Mouse (Mus musculus) lung, embryonic 16.5 days (tissue): Measurements from ENCODE around the gene Spcs3. TPM values are rescaled to one million over a fixed set of nuclear protein-coding genes. Genes with fewer than 3 reads are reported as not detected.
A peak's percentile ranks its signal among the peaks of the same experiment; 100 is the strongest.
"Not testable (repeated sequence)": the region's sequence is repeated elsewhere in the genome, so short reads cannot be mapped to it uniquely, and the experiment has no call there.

ENCODE experiments used
- ATAC-seq: fragments of 200-750 bp; cut with Nextera tagmentation; 2 replicates; pipeline ENCODE4 v1.8.0; 2017; ENCODE audit warnings: low read depth, mild to moderate bottlenecking, moderate library complexity
- H3K27ac ChIP-seq: fragments of 300-500 bp; sonication (generic); 2 replicates; pipeline ENCODE4 v1.5.1; 2014; ENCODE audit warnings: mild to moderate bottlenecking, control low read depth, low read length
- H3K27me3 ChIP-seq: fragments of 300-500 bp; sonication (generic); 2 replicates; pipeline ENCODE4 v1.6.1; 2014; ENCODE audit warnings: low read depth, low read length, mixed read lengths; ENCODE audit not compliant: control insufficient read depth, insufficient read depth
- H3K36me3 ChIP-seq: fragments of 300-500 bp; sonication (generic); 2 replicates; pipeline ENCODE4 v1.6.1; 2014; ENCODE audit warnings: low read length; ENCODE audit not compliant: control insufficient read depth, insufficient read depth
- H3K4me1 ChIP-seq: fragments of 300-500 bp; sonication (generic); replicated peaks from 2 replicates; pipeline ENCODE4 v1.6.1; 2014; ENCODE audit warnings: low read length, mixed read lengths; ENCODE audit not compliant: control insufficient read depth, insufficient read depth
- H3K4me2 ChIP-seq: fragments of 300-500 bp; sonication (generic); 2 replicates; pipeline ENCODE4 v1.6.1; 2014; ENCODE audit warnings: low read depth, low read length, control low read depth
- H3K4me3 ChIP-seq: fragments of 300-500 bp; sonication (generic); 2 replicates; pipeline ENCODE4 v1.5.1; 2014; ENCODE audit warnings: mild to moderate bottlenecking, low read length, control low read depth
- H3K9ac ChIP-seq: fragments of 300-500 bp; sonication (generic); 2 replicates; pipeline ENCODE4 v1.6.1; 2014; ENCODE audit warnings: low read length, control low read depth
- H3K9me3 ChIP-seq: fragments of 300-500 bp; sonication (generic); 2 replicates; pipeline ENCODE4 v1.6.1; 2016; ENCODE audit warnings: low read length; ENCODE audit not compliant: control insufficient read depth
- WGBS: fragments of 180-500 bp; shearing (Covaris S2); extraction: QIAGEN DNeasy Blood & Tissue Kit; methylation state at CpG from one replicate; pipeline ENCODE4 v1.1.7; 2014; 5-methylcytosine and 5-hydroxymethylcytosine counted together
- polyA plus RNA-seq: library from polyadenylated mRNA; unstranded; fragments of >200 nt; fragmentation: Nextera tagmentation; extraction: Ambion mirVana; gene quantifications from 2 replicates; pipeline ENCODE4 v1.2.1, GENCODE M21; 2015

Spcs3 gene
- polyA plus RNA-seq, 1 experiment from 2014 or later = 86.8 TPM

- not testable (repeated sequence) for H3K4me1 ChIP-seq, H3K4me2 ChIP-seq, H3K4me3 ChIP-seq, H3K9ac ChIP-seq, H3K27me3 ChIP-seq, H3K9me3 ChIP-seq, ATAC-seq, H3K27ac ChIP-seq, H3K36me3 ChIP-seq
- 81% methylated on average over 4 of the region's 5 CpGs for WGBS
These were observed 17.6 kb downstream of the Spcs3 start for GRCm38 (mm10) chr8:54512200-54512599.

GRCm38 (mm10) chr8:54511791-54512190, 18.0 kb downstream of the Spcs3 start:
- Histone ChIP-seq H3K27ac (no peak overlapping the region), H3K4me1 (peaks cover 3% of the 10 kb centered on the region; the same call in 1 of the 2 replicates), H3K9me3 (no peaks in the 10 kb centered on the region), H3K4me2 (no peak overlapping the region), H3K27me3 (no peaks in the 10 kb centered on the region), H3K4me3 (no peak overlapping the region), H3K36me3 (no peaks in the 10 kb centered on the region), H3K9ac (no peak overlapping the region)
- WGBS = 79% methylated on average over 3 of the region's 3 CpGs
- ATAC-seq = no peak

GRCm38 (mm10) chr8:54509221-54509721, 20.5 kb downstream of the Spcs3 start:
- peak overlapping the region; percentile 43 for H3K4me2 ChIP-seq
- WGBS = 2% methylated on average over 10 of the region's 10 CpGs

GRCm38 (mm10) chr8:54508814-54509213, 21.0 kb downstream of the Spcs3 start:
- Histone ChIP-seq H3K9ac (no peak overlapping the region), H3K4me3 (no peak overlapping the region; the same call in 1 of the 2 replicates)

More at GRCm38 (mm10) chr8:54509221-54509721, 20.5 kb downstream of the Spcs3 start:
- peak overlapping the region; percentile 8; the same call in 1 of the 2 replicates for H3K4me3 ChIP-seq
- no peak overlapping the region for H3K27ac ChIP-seq
- no peaks in the 10 kb centered on the region for H3K27me3 ChIP-seq
- peak; percentile 54 for ATAC-seq
- H3K9me3 ChIP-seq = no peaks in the 10 kb centered on the region
- H3K36me3 ChIP-seq = no peaks in the 10 kb centered on the region
- H3K4me1 ChIP-seq = peaks cover 3% of the 10 kb centered on the region; the same call in 1 of the 2 replicates
- H3K9ac ChIP-seq = no peak overlapping the region

GRCm38 (mm10) chr8:54508096-54508456, 21.7 kb downstream of the Spcs3 start:
- WGBS = 11% methylated on average over 1 of the region's 1 CpGs
- no peak overlapping the region for H3K4me2 ChIP-seq
- H3K9ac ChIP-seq = no peak overlapping the region
- no peak for ATAC-seq
- peaks cover 3% of the 10 kb centered on the region; the same call in 1 of the 2 replicates for H3K4me1 ChIP-seq
- no peaks in the 10 kb centered on the region for H3K36me3 ChIP-seq
- no peak overlapping the region for H3K4me3 ChIP-seq
- no peak overlapping the region for H3K27ac ChIP-seq
- no peaks in the 10 kb centered on the region for H3K9me3 ChIP-seq
- H3K27me3 ChIP-seq = no peaks in the 10 kb centered on the region

More at GRCm38 (mm10) chr8:54508814-54509213, 21.0 kb downstream of the Spcs3 start:
- Histone ChIP-seq H3K27ac (no peak overlapping the region), H3K36me3 (no peaks in the 10 kb centered on the region), H3K4me1 (peaks cover 3% of the 10 kb centered on the region; the same call in 1 of the 2 replicates), H3K27me3 (no peaks in the 10 kb centered on the region), H3K9me3 (no peaks in the 10 kb centered on the region), H3K4me2 (peak overlapping the region; percentile 43)
- ATAC-seq = 0 out of 2 replicates have a peak, but pooled peaks have one; percentile 31
- WGBS = 6% methylated on average over 3 of the region's 11 CpGs

GRCm38 (mm10) chr8:54507428-54508095, 22.2 kb downstream of the Spcs3 start:
- WGBS = 26% methylated on average over 6 of the region's 6 CpGs

GRCm38 (mm10) chr8:54505060-54505459, 24.7 kb downstream of the Spcs3 start:
- Histone ChIP-seq H3K4me2 (no peak overlapping the region), H3K9me3 (no peaks in the 10 kb centered on the region), H3K27ac (no peak overlapping the region), H3K27me3 (no peaks in the 10 kb centered on the region), H3K9ac (no peak overlapping the region), H3K4me1 (peaks cover 3% of the 10 kb centered on the region; the same call in 1 of the 2 replicates), H3K4me3 (no peak overlapping the region), H3K36me3 (no peaks in the 10 kb centered on the region)
- peak; percentile 61 for ATAC-seq
- WGBS = 43% methylated on average over 2 of the region's 2 CpGs

More at GRCm38 (mm10) chr8:54507428-54508095, 22.2 kb downstream of the Spcs3 start:
- no peak overlapping the region for H3K9ac ChIP-seq
- no peak overlapping the region for H3K27ac ChIP-seq
- H3K27me3 ChIP-seq = no peaks in the 10 kb centered on the region
- peak; percentile 79 for ATAC-seq
- no peaks in the 10 kb centered on the region for H3K36me3 ChIP-seq
- H3K9me3 ChIP-seq = no peaks in the 10 kb centered on the region
- H3K4me2 ChIP-seq = no peak overlapping the region
- H3K4me3 ChIP-seq = no peak overlapping the region
- H3K4me1 ChIP-seq = peaks cover 3% of the 10 kb centered on the region; the same call in 1 of the 2 replicates

- H3K4me2 ChIP-seq = no peak overlapping the region
- H3K4me1 ChIP-seq = no peaks in the 10 kb centered on the region
- H3K4me3 ChIP-seq = no peak overlapping the region
- H3K27me3 ChIP-seq = no peaks in the 10 kb centered on the region
- no peaks in the 10 kb centered on the region for H3K36me3 ChIP-seq
- no peak for ATAC-seq
- H3K9me3 ChIP-seq = no peaks in the 10 kb centered on the region
- 52% methylated on average over 7 of the region's 7 CpGs for WGBS
- H3K27ac ChIP-seq = no peak overlapping the region
- no peak overlapping the region for H3K9ac ChIP-seq
These were observed 26.7 kb downstream of the Spcs3 start for GRCm38 (mm10) chr8:54503104-54503503.

- Histone ChIP-seq H3K9ac (no peak overlapping the region), H3K4me1 (no peaks in the 10 kb centered on the region), H3K27ac (no peak overlapping the region), H3K4me2 (no peak overlapping the region), H3K4me3 (no peak overlapping the region), H3K27me3 (no peaks in the 10 kb centered on the region), H3K36me3 (no peaks in the 10 kb centered on the region), H3K9me3 (no peaks in the 10 kb centered on the region)
- ATAC-seq = no peak
- 36% methylated on average over 3 of the region's 3 CpGs for WGBS
These were observed 35.9 kb downstream of the Spcs3 start for GRCm38 (mm10) chr8:54493915-54494314.
